Mouse (Mus musculus): ENCODE results near the gene Twist2.

GRCm38 (mm10) chr1:91760140-91760986, 40.9 kb upstream of the Twist2 start:
- TF ChIP-seq CTCF (IDR thresholded peaks at IDR 0.05; ENCODE audit: low read depth, low read length) (no peak), POLR2A (IDR thresholded peaks at IDR 0.05; ENCODE audit: borderline replicate concordance, low read depth, low read length) (no peak)

Measured in bone marrow macrophage, adult 2 months (primary cell).